Mouse (Mus musculus) kidney, adult 8-10 months (tissue): Measurements from ENCODE around the gene Hspa2.
"Not testable (repeated sequence)": the region's sequence is repeated elsewhere in the genome, so short reads cannot be mapped to it uniquely, and the experiment has no call there.

Experiments
- DNase-seq, 2 experiments: peaks; one replicate each; pipeline ENCODE4 v3.0.0; 2022

The Hspa2 gene

DNA sequence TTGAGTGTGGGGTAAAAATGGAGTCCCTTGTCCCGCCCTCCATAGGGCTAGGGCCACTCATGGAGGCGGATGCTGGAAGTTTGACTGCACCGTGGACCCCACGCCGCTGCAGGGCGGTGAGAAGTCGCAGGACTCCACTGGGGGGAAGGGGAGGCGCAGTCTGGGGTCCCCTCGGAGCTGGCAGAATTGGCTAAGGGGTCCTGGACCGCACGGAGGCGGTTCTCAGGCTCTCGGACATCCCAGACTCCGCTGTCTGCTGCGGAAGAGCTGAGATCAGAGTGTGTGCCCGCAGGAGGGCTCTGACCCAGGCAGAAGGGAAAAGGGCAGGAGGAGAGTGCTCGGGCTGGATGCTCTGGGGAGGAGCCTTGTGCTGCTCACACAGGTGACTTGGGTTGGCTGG lies 31.1 kb downstream of the Hspa2 start:
- DNase-seq = no peak

DNA sequence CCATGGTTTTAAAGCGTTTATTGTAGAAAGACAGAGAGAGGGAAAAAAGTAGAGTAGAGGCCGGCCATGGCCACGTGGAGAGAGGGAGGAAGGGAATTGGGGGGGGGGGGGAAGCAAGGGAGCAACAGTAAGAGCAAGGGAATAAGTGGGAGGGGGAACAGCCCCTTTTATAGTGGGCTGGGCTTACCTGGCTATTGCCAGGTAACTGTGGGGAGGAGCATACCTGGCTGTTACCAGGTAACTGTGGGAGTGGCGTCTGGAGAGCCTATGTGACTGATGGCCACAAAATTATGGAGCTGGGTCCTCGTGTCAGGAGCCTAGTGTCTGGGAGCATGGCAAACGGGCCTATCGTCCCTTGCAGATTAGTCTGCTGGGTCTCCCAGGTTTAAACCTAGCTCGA lies 31.6 kb downstream of the Hspa2 start:
- no peak for DNase-seq

DNA sequence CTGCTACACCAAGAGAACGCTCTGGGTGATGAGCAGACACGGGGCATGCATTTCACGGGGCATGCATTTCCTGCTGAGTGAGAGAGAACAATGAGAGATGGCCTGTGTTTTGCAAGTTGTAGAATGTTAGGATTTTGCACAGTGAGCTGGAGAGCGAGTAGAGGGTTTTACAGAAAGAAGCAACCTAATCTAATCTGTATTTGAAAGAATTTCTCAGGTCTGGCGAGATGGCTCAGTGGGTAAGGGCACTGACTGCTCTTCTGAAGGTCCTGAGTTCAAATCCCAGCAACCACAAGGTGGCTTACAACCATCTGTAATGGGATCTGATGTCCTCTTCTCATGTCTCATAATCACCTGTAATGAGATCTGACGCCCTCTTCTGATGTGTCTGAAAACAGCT lies 39.5 kb downstream of the Hspa2 start:
- not testable (repeated sequence) for DNase-seq

DNA sequence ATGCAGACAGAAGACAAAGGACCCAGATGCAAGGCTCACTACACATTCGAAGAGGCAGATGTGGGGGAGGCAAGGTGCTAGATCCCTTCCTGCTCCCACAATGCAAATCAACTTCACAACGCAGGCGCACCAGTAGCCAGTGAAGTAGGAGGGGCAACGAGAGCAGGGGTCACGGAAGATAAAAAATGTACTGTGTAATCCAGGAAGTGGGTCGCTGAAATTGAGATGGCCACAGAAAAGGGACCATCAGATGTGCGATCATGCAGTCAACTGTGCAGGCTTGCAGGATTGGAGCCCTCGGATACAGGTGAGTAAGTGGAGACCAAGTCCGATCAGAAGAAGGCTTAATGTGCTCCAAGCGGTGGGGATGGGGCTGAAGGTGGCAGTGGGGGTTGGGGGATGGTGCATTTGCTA lies 40.4 kb downstream of the Hspa2 start:
- DNase-seq = peak; percentile 13 to 18

DNA sequence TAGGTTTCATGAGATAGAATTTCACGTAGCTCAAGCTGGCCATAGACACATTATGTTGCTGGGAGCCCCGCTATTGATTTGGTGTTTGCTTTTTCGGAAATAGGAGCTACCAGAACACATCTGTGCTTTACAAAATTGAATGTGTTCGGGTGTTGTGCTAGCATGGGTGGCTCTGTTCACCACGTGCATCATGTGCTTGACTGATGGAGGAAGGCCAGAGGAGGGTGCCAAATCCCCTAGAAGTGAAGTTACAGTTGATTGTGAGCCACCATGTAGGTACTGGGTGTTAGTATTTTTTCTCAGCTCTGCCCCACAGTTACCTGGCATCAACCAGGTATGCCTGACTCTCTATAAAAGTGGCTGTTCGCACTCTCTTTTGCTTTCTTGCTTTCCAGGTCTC lies 40.9 kb downstream of the Hspa2 start:
- no peak for DNase-seq

DNA sequence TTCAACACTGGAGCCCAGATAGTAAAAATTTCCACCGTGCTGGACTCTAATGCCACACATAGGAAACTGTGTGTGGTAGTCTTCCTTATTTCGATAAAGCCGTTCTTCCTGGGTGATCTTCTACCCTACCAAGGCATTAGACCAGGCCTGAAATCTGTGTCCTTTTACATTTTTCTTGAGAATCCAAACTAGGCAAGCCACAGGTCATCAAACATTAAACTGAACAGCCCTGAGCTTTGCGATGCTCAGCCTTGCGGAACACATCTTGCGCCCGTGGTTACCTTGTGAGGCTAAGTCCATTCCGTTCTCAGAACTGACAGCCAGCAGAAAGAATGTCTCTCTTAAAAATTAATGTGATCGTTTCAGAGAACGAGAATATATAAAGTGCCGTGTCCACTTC lies 42.2 kb downstream of the Hspa2 start:
- DNase-seq = peak; percentile 72 to 84

DNA sequence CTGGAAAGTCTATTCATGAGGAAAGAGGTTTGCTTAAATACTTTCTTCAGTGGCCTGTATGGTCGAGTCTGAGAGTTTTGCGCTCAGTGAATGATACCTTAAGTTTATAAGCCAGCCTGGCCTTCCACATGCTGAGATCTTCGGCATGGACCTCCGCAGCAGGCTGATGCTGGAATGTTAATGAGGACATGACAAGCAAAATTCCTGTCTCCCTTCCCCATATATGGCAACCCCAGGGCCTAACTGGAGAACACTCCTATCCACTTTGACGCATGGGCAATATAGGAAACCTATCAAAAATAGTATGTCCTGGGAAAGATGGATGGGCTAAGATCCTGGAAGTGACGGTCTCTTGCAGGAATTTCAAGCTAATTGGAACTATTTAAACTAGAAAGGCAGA lies 44.2 kb downstream of the Hspa2 start:
- no peak for DNase-seq

DNA sequence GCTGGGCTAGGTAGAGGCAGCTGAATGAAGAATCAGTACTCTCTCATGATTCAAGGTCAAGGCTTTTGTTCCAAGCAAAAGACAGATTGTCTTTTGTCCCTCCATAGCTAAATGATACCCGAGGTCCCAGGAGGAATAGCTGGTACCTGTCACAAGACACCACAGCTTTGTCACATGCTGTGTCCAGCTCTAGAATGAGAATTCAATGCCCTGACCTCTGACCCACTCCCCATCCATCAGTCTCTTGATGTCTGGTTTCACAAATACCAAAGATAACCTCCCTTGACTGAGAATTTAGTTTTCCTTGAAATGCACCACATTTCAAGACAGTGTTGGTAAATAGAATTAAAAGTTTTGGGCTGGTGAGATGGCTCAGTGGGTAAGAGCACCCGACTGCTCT lies 48.2 kb downstream of the Hspa2 start:
- DNase-seq = no peak
